Mouse (Mus musculus) cerebellum, adult 2 months (tissue): Measurements from ENCODE around the gene Cacna1d.

Experiments used
- CTCF ChIP-seq: fragments of 200-500 bp; IDR thresholded peaks from 2 replicates; pipeline ENCODE4 v1.5.1; 2011; ENCODE audit warnings: low read depth, mild to moderate bottlenecking, control low read depth, low read length, moderate library complexity, borderline replicate concordance; ENCODE audit not compliant: insufficient read depth
- POLR2A ChIP-seq: fragments of 200-500 bp; IDR thresholded peaks from 2 replicates; pipeline ENCODE4 v1.6.1; 2011; ENCODE audit warnings: low read length, control low read depth, borderline replicate concordance; ENCODE audit not compliant: insufficient read depth

DNA sequence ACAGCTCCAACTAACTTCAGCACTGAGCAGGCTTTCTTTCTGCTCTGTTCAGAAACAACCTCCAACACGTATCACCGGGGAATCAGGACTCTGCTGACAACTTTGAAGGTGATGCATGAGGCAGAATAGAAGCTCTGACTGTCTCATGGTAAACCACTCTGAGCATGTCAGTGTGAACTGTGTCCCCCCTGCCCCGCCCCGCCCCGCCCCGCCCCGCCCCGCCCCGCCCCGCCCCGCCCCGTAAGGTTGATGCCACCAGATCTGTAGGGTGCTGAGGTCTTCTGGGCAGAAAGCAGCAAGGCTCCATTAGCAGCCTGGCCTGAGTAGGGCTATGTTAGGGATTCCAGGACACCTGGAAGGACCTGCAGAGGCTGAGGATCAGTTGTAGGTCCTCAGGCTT, 424.5 kb downstream of the Cacna1d start:
- no peak for TF ChIP-seq CTCF
- no peak for TF ChIP-seq POLR2A
